Mouse (Mus musculus) limb, embryonic 11.5 days (tissue): ENCODE data around the gene Btrc. TPM values are rescaled to one million over a fixed set of nuclear protein-coding genes. Genes with fewer than 3 reads are reported as not detected.
"Not testable (repeated sequence)": the region's sequence is repeated elsewhere in the genome, so short reads cannot be mapped to it uniquely, and the experiment has no call there.

ENCODE experiments used
- ATAC-seq: fragments of 200-750 bp; cut with Nextera tagmentation; 2 replicates; pipeline ENCODE4 v1.8.0; 2017; ENCODE audit warnings: low read depth; ENCODE audit not compliant: insufficient number of reproducible peaks, low FRiP score, low TSS enrichment
- DNase-seq: peaks from one replicate; pipeline ENCODE4 v3.0.0-alpha.2; 2015; ENCODE audit warnings: low spot score
- H3K27ac ChIP-seq: fragments of 300-500 bp; sonication (generic); replicated peaks from 2 replicates; pipeline ENCODE4 v1.5.1; 2014; ENCODE audit warnings: low read depth, mild to moderate bottlenecking, low read length
- H3K27me3 ChIP-seq: fragments of 300-500 bp; sonication (generic); 2 replicates; pipeline ENCODE4 v1.6.1; 2014; ENCODE audit warnings: mild to moderate bottlenecking, low read length, mixed read lengths; ENCODE audit not compliant: control insufficient read depth, insufficient read depth
- H3K36me3 ChIP-seq: fragments of 300-500 bp; sonication (generic); 2 replicates; pipeline ENCODE4 v1.6.1; 2014; ENCODE audit warnings: mild to moderate bottlenecking, low read length, moderate library complexity, mixed read lengths; ENCODE audit not compliant: control insufficient read depth, insufficient read depth
- H3K4me1 ChIP-seq: fragments of 300-500 bp; sonication (generic); 2 replicates; pipeline ENCODE4 v1.6.1; 2014; ENCODE audit warnings: low read length, mixed read lengths; ENCODE audit not compliant: control insufficient read depth, insufficient read depth
- H3K4me2 ChIP-seq: fragments of 300-500 bp; sonication (generic); 2 replicates; pipeline ENCODE4 v1.6.1; 2014; ENCODE audit warnings: low read depth, mild to moderate bottlenecking, moderate library complexity; ENCODE audit not compliant: severe bottlenecking
- H3K4me3 ChIP-seq: fragments of 300-500 bp; sonication (generic); 2 replicates; pipeline ENCODE4 v1.5.1; 2014; ENCODE audit warnings: low read depth, low read length
- H3K9ac ChIP-seq: fragments of 300-500 bp; sonication (generic); 2 replicates; pipeline ENCODE4 v1.6.1; 2014; ENCODE audit warnings: mild to moderate bottlenecking, low read length
- H3K9me3 ChIP-seq: fragments of 300-500 bp; sonication (generic); 2 replicates; pipeline ENCODE4 v1.6.1; 2016; ENCODE audit warnings: low read length; ENCODE audit not compliant: control insufficient read depth
- WGBS: fragments of 180-500 bp; shearing (Covaris S2); extraction: QIAGEN DNeasy Blood & Tissue Kit; methylation state at CpG from one replicate; pipeline ENCODE4 v1.1.7; 2014; 5-methylcytosine and 5-hydroxymethylcytosine counted together
- polyA plus RNA-seq: library from polyadenylated mRNA; unstranded; fragments of >200 nt; fragmentation: Nextera tagmentation; extraction: Ambion mirVana; gene quantifications from 2 replicates; pipeline ENCODE4 v1.2.1, GENCODE M21; 2014

Gene Btrc
- polyA plus RNA-seq, 1 experiment from 2014 or later, result 52.4 TPM

- 70% methylated on average over 4 of the region's 4 CpGs for WGBS
Measured at GRCm38 (mm10) chr19:45348188-45348587, 15.3 kb upstream of the Btrc start.

GRCm38 (mm10) chr19:45350456-45350855 is 13.1 kb upstream of the Btrc start:
- DNase-seq, result no peak
- Histone ChIP-seq H3K4me2 (no peak overlapping the region), H3K36me3 (no peaks in the 10 kb centered on the region), H3K9me3 (no peaks in the 10 kb centered on the region), H3K27ac (no peak overlapping the region), H3K9ac (no peak overlapping the region), H3K4me3 (no peak overlapping the region), H3K4me1 (no peaks in the 10 kb centered on the region), H3K27me3 (no peaks in the 10 kb centered on the region)
- 66% methylated on average over 12 of the region's 12 CpGs for WGBS
- ATAC-seq, result no peak

More at GRCm38 (mm10) chr19:45348188-45348587, 15.3 kb upstream of the Btrc start:
- H3K27me3 ChIP-seq, result no peaks in the 10 kb centered on the region
- H3K4me1 ChIP-seq, result no peaks in the 10 kb centered on the region
- no peak for DNase-seq
- H3K27ac ChIP-seq, result no peak overlapping the region
- H3K9me3 ChIP-seq, result no peaks in the 10 kb centered on the region
- no peak overlapping the region for H3K9ac ChIP-seq
- H3K4me3 ChIP-seq, result no peak overlapping the region
- no peak overlapping the region for H3K4me2 ChIP-seq
- ATAC-seq, result no peak
- no peaks in the 10 kb centered on the region for H3K36me3 ChIP-seq

GRCm38 (mm10) chr19:45352706-45353105 is 10.8 kb upstream of the Btrc start:
- DNase-seq, H3K4me2 ChIP-seq, H3K27ac ChIP-seq, H3K4me3 ChIP-seq, H3K36me3 ChIP-seq, H3K9ac ChIP-seq, H3K4me1 ChIP-seq, H3K9me3 ChIP-seq, ATAC-seq, H3K27me3 ChIP-seq: not testable (repeated sequence)
- 90% methylated on average over 7 of the region's 7 CpGs for WGBS

- H3K9ac ChIP-seq, result no peak overlapping the region
- no peak overlapping the region for H3K4me3 ChIP-seq
- DNase-seq (no peak), ATAC-seq (no peak)
- no peaks in the 10 kb centered on the region for H3K36me3 ChIP-seq
- WGBS, result 84% methylated on average over 6 of the region's 6 CpGs
- H3K27me3 ChIP-seq, result no peaks in the 10 kb centered on the region
- H3K4me1 ChIP-seq, result no peaks in the 10 kb centered on the region
- no peak overlapping the region for H3K4me2 ChIP-seq
- H3K27ac ChIP-seq, result no peak overlapping the region
- H3K9me3 ChIP-seq, result no peaks in the 10 kb centered on the region
Measured at GRCm38 (mm10) chr19:45355678-45356077, 7.9 kb upstream of the Btrc start.

- not testable (repeated sequence) for H3K4me1 ChIP-seq, H3K36me3 ChIP-seq, DNase-seq, H3K27me3 ChIP-seq, ATAC-seq, H3K9ac ChIP-seq, H3K4me3 ChIP-seq, H3K4me2 ChIP-seq, H3K9me3 ChIP-seq, H3K27ac ChIP-seq
- 77% methylated on average over 6 of the region's 6 CpGs for WGBS
Measured at GRCm38 (mm10) chr19:45356868-45357267, 6.7 kb upstream of the Btrc start.

- Histone ChIP-seq H3K4me3 (no peak overlapping the region), H3K4me2 (no peak overlapping the region), H3K36me3 (no peaks in the 10 kb centered on the region), H3K27ac (no peak overlapping the region), H3K9me3 (no peaks in the 10 kb centered on the region), H3K4me1 (peaks cover 7% of the 10 kb centered on the region; the same call in 1 of the 2 replicates), H3K27me3 (no peaks in the 10 kb centered on the region), H3K9ac (no peak overlapping the region)
- ATAC-seq (no peak), DNase-seq (no peak)
Measured at GRCm38 (mm10) chr19:45360486-45360885, 3.0 kb upstream of the Btrc start.

- under 1% methylated on average over 20 of the region's 20 CpGs for WGBS
- H3K9me3 ChIP-seq, result no peaks in the 10 kb centered on the region
Measured at GRCm38 (mm10) chr19:45363933-45364391, 428 bp downstream of the Btrc start.

GRCm38 (mm10) chr19:45366651-45367050 is 3.1 kb downstream of the Btrc start:
- Histone ChIP-seq H3K4me1 (peaks cover 7% of the 10 kb centered on the region; the same call in 1 of the 2 replicates), H3K9ac (no peak overlapping the region), H3K4me2 (no peak overlapping the region), H3K27me3 (no peaks in the 10 kb centered on the region), H3K27ac (no peak overlapping the region), H3K9me3 (no peaks in the 10 kb centered on the region), H3K4me3 (no peak overlapping the region), H3K36me3 (no peaks in the 10 kb centered on the region)
- ATAC-seq (no peak), DNase-seq (no peak)
- WGBS, result 88% methylated on average over 7 of the region's 7 CpGs

More at GRCm38 (mm10) chr19:45363933-45364391, 428 bp downstream of the Btrc start:
- no peaks in the 10 kb centered on the region for H3K27me3 ChIP-seq
- ATAC-seq (peak; percentile 88), DNase-seq (no peak)
- peak overlapping the region; percentile 48; the same call in 1 of the 2 replicates for H3K27ac ChIP-seq
- H3K4me1 ChIP-seq, result peaks cover 7% of the 10 kb centered on the region; the same call in 1 of the 2 replicates
- H3K4me3 ChIP-seq, result peak overlapping the region; percentile 81
- peak overlapping the region; percentile 63 for H3K9ac ChIP-seq
- no peaks in the 10 kb centered on the region for H3K36me3 ChIP-seq
- peak overlapping the region; percentile 68 for H3K4me2 ChIP-seq

GRCm38 (mm10) chr19:45384815-45385214 is 21.3 kb downstream of the Btrc start:
- not testable (repeated sequence) for H3K4me1 ChIP-seq, H3K27me3 ChIP-seq, H3K4me2 ChIP-seq, H3K27ac ChIP-seq, H3K9me3 ChIP-seq, H3K36me3 ChIP-seq, H3K4me3 ChIP-seq, DNase-seq, H3K9ac ChIP-seq, ATAC-seq
- WGBS, result 96% methylated on average over 10 of the region's 10 CpGs
